Mouse (Mus musculus) hindbrain, postnatal 0 days (tissue): Measurements from ENCODE around the gene Zcchc14. TPM values are rescaled to one million over a fixed set of nuclear protein-coding genes. Genes with fewer than 3 reads are reported as not detected.
A peak's percentile ranks its signal among the peaks of the same experiment; 100 is the strongest.

Source experiments
- ATAC-seq: fragments of 200-750 bp; cut with Nextera tagmentation; 2 replicates; pipeline ENCODE4 v1.8.0; 2017; ENCODE audit warnings: mild to moderate bottlenecking, moderate TSS enrichment, moderate library complexity
- DNase-seq: peaks from one replicate; pipeline ENCODE4 v3.0.0-alpha.2; 2015; ENCODE audit warnings: low spot score
- H3K27ac ChIP-seq: fragments of 300-500 bp; sonication (generic); 2 replicates; pipeline ENCODE4 v1.5.1; 2014; ENCODE audit warnings: mild to moderate bottlenecking
- H3K27me3 ChIP-seq: fragments of 300-500 bp; sonication (generic); 2 replicates; pipeline ENCODE4 v1.6.1; 2014; ENCODE audit warnings: low read length, mixed read lengths; ENCODE audit not compliant: insufficient read depth
- H3K36me3 ChIP-seq: fragments of 300-500 bp; sonication (generic); 2 replicates; pipeline ENCODE4 v1.6.1; 2014; ENCODE audit warnings: low read length, mixed read lengths; ENCODE audit not compliant: insufficient read depth
- H3K4me1 ChIP-seq: fragments of 300-500 bp; sonication (generic); 2 replicates; pipeline ENCODE4 v1.6.1; 2014; ENCODE audit warnings: antibody characterized with exemption, low read length, mixed read lengths; ENCODE audit not compliant: insufficient read depth
- H3K4me2 ChIP-seq: fragments of 300-500 bp; sonication (generic); 2 replicates; pipeline ENCODE4 v1.6.1; 2014; ENCODE audit warnings: low read depth, mild to moderate bottlenecking, low read length, moderate library complexity, mixed read lengths
- H3K4me3 ChIP-seq: fragments of 300-500 bp; sonication (generic); 2 replicates; pipeline ENCODE4 v1.5.1; 2014; ENCODE audit warnings: low read length
- H3K9ac ChIP-seq: fragments of 300-500 bp; sonication (generic); replicated peaks from 2 replicates; pipeline ENCODE4 v1.6.1; 2014; ENCODE audit warnings: mild to moderate bottlenecking, low read length, moderate library complexity, mixed read lengths
- H3K9me3 ChIP-seq: fragments of 300-500 bp; sonication (generic); 2 replicates; pipeline ENCODE4 v1.6.1; 2016; ENCODE audit warnings: low read length, mixed read lengths
- CTCF ChIP-seq: IDR thresholded peaks from 2 replicates; pipeline ENCODE4 v1.5.1; 2016; ENCODE audit warnings: antibody characterized with exemption, control low read depth, low read depth
- WGBS: fragments of 180-500 bp; shearing (Covaris S2); extraction: QIAGEN DNeasy Blood & Tissue Kit; methylation state at CpG from one replicate; pipeline ENCODE4 v1.1.7; 2014; 5-methylcytosine and 5-hydroxymethylcytosine counted together
- polyA plus RNA-seq: library from polyadenylated mRNA; unstranded; fragments of >200 nt; fragmentation: Nextera tagmentation; extraction: Ambion mirVana; gene quantifications from 2 replicates; pipeline ENCODE4 v1.2.1, GENCODE M21; 2015
- total RNA-seq: library from RNA; depleted of rRNA; stranded (reverse); fragments of >200 nt; gene quantifications from 2 replicates; pipeline ENCODE4 v1.2.3, GENCODE M21; 2014

Gene Zcchc14
- total and polyA plus RNA-seq, 2 experiments from 2014 or later: 14.3 to 66.4 TPM

- H3K4me3 ChIP-seq: peak within 1 kb of the TSS; percentile 83
- no peaks in the 10 kb centered on the region for H3K27me3 ChIP-seq
- DNase-seq (peak; percentile 97), ATAC-seq (peak; percentile 95)
- peak within 1 kb of the TSS; percentile 66 for H3K4me2 ChIP-seq
- H3K9me3 ChIP-seq: no peaks in the 10 kb centered on the region
- H3K9ac ChIP-seq: peak within 1 kb of the TSS; percentile 85
- no peak for TF ChIP-seq CTCF
- WGBS: under 1% methylated on average over 63 of the region's 63 CpGs
- no peaks in the 10 kb centered on the region for H3K36me3 ChIP-seq
- peaks cover 12% of the 10 kb centered on the region for H3K4me1 ChIP-seq
- H3K27ac ChIP-seq: peak within 1 kb of the TSS; percentile 82
These were observed 73.8 kb downstream of the Zcchc14 start, which contains the start of gene Fbxo31 for GRCm38 (mm10) chr8:121578676-121579451. Gene Fbxo31, minus strand, starts transcription at chr8:121578806.

- under 1% methylated on average over 44 of the region's 44 CpGs for WGBS
- H3K9ac ChIP-seq: peak overlapping the region; percentile 85
- peak overlapping the region; percentile 66 for H3K4me2 ChIP-seq
- no peaks in the 10 kb centered on the region for H3K9me3 ChIP-seq
- H3K27ac ChIP-seq: peak overlapping the region; percentile 82
- no peaks in the 10 kb centered on the region for H3K36me3 ChIP-seq
- ATAC-seq (peak; percentile 66), DNase-seq (peak; percentile 56)
- H3K27me3 ChIP-seq: no peaks in the 10 kb centered on the region
- peak overlapping the region; percentile 83 for H3K4me3 ChIP-seq
- peaks cover 15% of the 10 kb centered on the region for H3K4me1 ChIP-seq
- no peak for TF ChIP-seq CTCF
These were observed 74.7 kb downstream of the Zcchc14 start for GRCm38 (mm10) chr8:121577751-121578675.

- H3K4me2 ChIP-seq: no peak overlapping the region
- 77% methylated on average over 3 of the region's 3 CpGs for WGBS
These were observed 77.0 kb downstream of the Zcchc14 start for GRCm38 (mm10) chr8:121575661-121576060.

GRCm38 (mm10) chr8:121573275-121573674 is 79.4 kb downstream of the Zcchc14 start:
- no peak for TF ChIP-seq CTCF
- DNase-seq: peak; percentile 41
- Histone ChIP-seq H3K4me3 (no peak overlapping the region), H3K27ac (no peak overlapping the region), H3K4me2 (no peak overlapping the region), H3K9me3 (no peaks in the 10 kb centered on the region), H3K4me1 (peaks cover 15% of the 10 kb centered on the region), H3K36me3 (no peaks in the 10 kb centered on the region), H3K27me3 (no peaks in the 10 kb centered on the region), H3K9ac (no peak overlapping the region)
- 34% methylated on average over 3 of the region's 3 CpGs for WGBS
- ATAC-seq: peak; percentile 45; the same call in 1 of the 2 replicates

More at GRCm38 (mm10) chr8:121575661-121576060, 77.0 kb downstream of the Zcchc14 start:
- DNase-seq: no peak
- TF ChIP-seq CTCF: no peak
- Histone ChIP-seq H3K36me3 (no peaks in the 10 kb centered on the region), H3K4me3 (no peak overlapping the region), H3K4me1 (peaks cover 15% of the 10 kb centered on the region), H3K27me3 (no peaks in the 10 kb centered on the region), H3K9ac (no peak overlapping the region), H3K9me3 (no peaks in the 10 kb centered on the region), H3K27ac (no peak overlapping the region)
- ATAC-seq: no peak

GRCm38 (mm10) chr8:121572121-121572520 is 80.6 kb downstream of the Zcchc14 start:
- 81% methylated on average over 7 of the region's 7 CpGs for WGBS
- no peak overlapping the region for H3K4me3 ChIP-seq
- peaks cover 14% of the 10 kb centered on the region for H3K4me1 ChIP-seq

GRCm38 (mm10) chr8:121570801-121571200 is 81.9 kb downstream of the Zcchc14 start:
- Histone ChIP-seq H3K4me3 (no peak overlapping the region), H3K27ac (no peak overlapping the region), H3K9ac (no peak overlapping the region), H3K36me3 (no peaks in the 10 kb centered on the region), H3K4me1 (0 out of 2 replicates have a peak, but pooled peaks cover 3% of the 10 kb centered on the region), H3K27me3 (no peaks in the 10 kb centered on the region), H3K9me3 (no peaks in the 10 kb centered on the region), H3K4me2 (no peak overlapping the region)
- WGBS: 87% methylated on average over 17 of the region's 17 CpGs
- DNase-seq: no peak
- ATAC-seq: no peak
- no peak for TF ChIP-seq CTCF

More at GRCm38 (mm10) chr8:121572121-121572520, 80.6 kb downstream of the Zcchc14 start:
- Histone ChIP-seq H3K27ac (no peak overlapping the region), H3K9ac (no peak overlapping the region), H3K9me3 (no peaks in the 10 kb centered on the region), H3K4me2 (no peak overlapping the region), H3K36me3 (no peaks in the 10 kb centered on the region), H3K27me3 (no peaks in the 10 kb centered on the region)
- no peak for ATAC-seq
- no peak for TF ChIP-seq CTCF
- DNase-seq: no peak
